Mouse (Mus musculus): ENCODE data around the gene Add3.
"Not testable (repeated sequence)": the region's sequence is repeated elsewhere in the genome, so short reads cannot be mapped to it uniquely, and the experiment has no call there.

Gene Add3

DNA sequence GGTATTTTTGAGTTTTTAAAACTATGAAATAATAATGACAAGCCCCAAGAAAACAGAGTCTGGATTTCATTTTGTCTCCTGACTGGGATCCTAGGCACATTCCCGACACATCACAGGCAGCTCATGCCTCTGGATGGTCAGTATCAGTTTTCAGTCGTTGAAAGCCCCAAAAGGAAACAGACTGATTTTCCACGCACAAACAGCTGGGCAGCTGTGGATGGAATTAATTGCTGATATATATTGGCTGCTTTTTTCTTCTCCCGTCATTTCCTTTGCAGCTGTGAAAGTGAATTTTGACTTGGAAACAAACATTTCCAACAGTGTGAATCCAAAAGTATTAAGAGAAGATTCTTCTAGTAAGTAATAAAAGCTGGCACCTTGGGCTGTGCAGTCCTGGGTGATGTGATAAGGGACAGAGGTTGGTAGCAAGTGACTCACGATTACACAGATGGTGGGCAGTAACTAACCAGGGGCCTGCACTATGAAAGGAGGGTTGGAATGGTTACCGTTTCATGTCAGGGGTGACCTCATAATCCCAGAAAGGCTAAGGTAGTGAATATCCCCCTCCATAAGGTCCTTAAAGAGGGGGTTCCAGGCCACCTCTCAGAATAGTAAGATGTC is 51.7 kb downstream of the Add3 start:
- in situ Hi-C loops (cut with MseI, MboI) = no loop called here

DNA sequence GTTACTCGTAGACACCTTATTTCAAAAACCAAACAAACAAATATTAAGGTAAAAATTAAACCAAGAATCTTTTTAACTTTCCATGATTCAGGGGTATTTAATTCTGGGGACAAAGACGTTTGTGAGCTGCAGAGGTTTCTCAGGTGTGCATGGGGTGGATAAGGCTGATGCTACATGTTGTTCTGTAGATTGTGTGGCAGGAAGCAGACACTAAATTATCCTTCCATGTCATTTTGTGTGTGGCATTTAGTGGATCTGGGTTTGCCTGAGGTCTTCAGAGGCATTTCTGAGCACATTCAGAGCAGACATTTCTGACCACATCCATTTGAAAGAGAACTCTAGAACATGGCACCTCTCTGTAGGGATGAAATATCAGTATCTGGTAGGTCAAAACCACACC is 52.9 kb downstream of the Add3 start:
- in situ Hi-C loops (cut with MseI, MboI) = no loop called here

DNA sequence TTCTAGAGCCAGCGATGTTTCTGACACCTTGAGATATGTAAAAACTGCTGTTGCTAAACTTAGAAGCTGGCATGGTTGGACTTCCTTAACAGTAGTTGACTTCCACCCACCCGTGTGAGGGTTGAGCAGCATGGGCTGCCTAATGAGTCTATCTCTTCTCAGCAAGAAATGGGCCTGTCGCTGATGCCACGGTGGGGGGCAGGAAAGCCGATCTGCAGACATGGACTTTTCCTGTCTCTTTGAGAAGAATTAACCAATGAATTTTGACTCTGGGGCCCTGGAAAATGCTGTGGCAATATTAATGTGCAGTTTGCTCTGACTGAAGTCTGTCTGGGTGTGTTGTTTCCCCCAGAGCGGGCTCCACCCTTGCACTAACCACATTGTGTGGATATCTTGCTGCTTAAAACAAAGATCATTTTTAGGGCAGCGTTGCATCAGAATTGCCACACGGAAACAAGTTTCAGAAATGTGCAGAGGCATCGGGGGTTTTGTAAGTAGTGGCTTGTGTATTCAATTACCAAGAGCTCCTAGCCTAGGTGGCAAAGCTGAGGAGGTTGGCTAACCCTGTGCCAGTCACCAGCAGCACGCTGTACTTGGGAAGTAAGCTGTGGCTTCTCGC is 53.8 kb downstream of the Add3 start:
- in situ Hi-C loops (cut with MseI, MboI) = no loop called here

DNA sequence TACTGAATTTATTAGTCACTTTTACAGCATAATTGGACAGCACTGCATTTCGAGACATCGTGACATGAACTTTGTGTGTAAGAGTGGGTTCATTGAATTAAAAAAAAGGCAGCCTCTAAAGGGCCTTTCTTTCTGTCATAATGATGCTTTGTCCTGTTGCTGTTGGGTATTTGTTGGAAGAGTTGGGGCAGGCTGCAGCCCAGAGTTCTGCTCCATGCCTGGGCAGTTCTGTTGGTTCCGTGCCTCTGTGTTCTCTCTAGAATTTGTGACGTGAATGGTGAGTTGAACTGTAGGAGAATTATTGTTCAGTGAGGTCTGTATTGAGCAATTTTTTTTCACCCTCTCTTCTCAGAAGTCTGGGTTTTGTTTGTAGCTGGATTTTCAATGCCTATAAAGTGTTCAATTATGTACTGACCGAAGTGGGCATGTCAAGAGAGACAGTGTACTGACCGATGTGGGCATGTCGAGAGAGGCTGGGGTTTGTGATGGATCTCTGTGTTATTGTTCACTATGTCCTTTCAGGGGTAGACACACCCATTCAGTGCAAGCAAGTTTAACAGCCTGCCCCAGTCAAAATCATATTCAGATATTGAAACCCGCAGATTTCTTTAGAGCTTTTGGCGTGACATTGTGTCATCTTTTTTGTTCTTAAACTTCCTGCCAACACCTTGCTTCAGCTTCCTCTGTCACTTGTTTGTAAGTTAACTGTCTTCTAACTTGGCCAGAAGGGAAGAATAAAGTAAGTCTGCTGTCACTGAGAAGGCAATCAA is 54.7 kb downstream of the Add3 start:
- in situ Hi-C loops (cut with MseI, MboI) = no loop called here

DNA sequence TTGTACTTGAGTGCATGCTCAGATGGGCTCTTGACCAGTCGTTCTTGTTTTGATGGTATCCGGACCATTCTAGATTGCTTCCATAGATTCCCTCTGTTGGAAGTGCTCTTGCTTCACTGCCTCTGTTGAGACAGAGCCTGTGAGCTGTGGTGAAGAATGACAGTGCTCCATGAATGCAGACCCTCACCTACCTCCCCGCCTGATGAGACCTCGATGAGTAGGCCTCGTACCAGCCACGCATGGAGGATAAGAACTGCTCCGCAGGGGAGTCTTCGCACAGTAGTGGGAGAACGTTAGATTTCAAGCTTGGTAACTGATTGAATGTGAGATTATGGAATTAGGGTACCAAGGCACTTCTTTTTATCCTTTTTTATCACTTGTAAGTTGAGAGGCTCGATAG is 56.7 kb downstream of the Add3 start:
- in situ Hi-C loops (cut with MseI, MboI) = no loop called here

DNA sequence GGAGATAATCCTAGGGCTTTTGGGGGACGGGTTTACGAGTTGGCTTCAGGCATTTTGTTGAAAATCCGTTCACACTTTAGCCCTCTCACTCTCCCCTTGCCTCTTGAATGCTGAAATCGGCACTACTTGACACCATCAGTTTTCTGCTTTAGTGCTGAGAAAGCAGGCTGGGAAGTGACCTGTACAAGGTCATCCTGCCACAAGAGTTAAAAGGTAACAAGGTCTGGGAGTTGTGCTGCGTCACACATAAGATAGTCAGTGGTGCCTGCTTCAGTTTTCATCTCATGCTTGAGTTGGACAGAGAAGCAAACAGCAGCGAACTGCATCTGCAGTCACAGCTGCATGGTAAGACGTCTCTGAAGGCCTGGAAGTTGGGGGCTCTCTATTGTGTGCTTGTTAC is 57.5 kb downstream of the Add3 start:
- in situ Hi-C loops (cut with MseI, MboI) = no loop called here

DNA sequence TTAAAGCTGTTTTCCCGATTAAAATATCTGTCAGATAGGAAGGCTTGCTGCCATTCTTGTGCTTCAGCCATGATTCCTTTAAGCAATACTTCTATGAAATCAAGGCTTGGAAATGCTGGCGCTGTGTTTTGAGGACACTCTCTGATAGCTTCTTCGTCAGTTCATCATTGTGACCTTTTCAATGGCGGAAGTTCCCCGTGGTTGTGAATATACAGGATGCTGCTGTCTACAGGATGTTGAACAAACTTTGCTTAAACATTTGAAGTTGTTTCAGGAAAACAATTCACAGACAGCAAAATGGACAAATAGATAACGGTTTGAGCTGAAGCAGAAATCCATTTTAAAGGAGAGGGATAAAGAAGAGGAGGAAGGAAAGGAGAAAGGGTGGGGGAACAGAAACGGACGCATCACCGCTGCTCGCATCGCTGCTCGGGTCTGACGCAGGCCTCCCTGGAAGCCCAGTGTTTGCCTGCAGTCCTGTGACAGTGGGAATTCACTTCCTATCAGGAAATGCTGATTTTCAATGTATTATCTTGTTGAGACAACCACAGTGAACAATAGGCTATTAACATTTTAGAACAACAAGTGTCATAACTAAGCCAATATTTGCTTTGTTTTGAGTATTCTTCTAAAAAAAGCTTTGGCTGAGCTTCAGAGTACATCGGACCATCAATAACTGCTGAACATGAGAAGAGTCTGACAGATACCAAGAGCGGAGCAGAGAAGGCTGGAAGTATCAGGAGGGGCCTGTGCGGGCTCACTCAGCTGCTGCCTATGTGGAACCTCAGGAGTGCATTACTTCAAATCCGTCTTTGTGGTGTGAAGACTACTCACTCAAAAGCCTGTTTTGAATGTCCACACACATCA is 58.7 kb downstream of the Add3 start:
- in situ Hi-C loops (cut with MseI, MboI) = no loop called here

DNA sequence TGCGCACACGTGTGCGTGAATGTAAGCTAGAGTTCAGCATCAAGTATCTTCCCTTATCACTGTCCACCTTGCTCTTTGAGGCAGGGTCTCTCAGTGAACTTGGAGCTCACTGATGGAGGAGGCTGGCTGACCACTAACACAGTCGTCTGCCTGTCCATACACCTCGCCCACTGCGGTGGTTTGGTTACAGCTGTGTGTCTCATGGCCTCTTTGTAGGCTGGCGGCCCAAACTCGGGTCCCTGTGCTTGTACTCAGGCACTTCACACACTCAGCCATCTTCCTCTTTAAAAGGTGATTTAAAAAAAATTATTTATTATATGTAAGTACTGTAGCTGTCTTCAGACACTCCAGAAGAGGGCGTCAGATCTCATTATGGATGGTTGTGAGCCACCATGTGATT is 59.5 kb downstream of the Add3 start:
- in situ Hi-C loops (cut with MseI, MboI) = no loop called here

DNA sequence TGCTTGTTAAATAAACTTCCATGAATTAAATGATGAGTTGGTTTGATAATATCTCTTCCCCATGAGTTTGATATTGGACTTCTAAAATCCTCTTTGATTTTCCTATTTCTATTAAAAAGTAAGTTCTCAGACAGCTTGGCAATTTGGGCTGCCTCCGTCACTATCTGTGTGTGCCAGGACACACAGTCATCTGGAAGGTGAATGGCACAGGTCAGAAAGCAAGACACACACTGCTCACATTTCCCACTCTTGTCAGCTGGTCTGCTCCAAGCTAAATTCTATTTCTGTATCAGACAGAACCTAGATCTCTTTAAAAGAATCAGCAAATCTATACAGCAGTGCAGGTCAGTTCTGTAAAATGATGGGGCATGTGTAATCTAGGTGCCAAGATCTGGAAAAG is 61.9 kb downstream of the Add3 start:
- in situ Hi-C loops (cut with MseI, MboI) = no loop called here

DNA sequence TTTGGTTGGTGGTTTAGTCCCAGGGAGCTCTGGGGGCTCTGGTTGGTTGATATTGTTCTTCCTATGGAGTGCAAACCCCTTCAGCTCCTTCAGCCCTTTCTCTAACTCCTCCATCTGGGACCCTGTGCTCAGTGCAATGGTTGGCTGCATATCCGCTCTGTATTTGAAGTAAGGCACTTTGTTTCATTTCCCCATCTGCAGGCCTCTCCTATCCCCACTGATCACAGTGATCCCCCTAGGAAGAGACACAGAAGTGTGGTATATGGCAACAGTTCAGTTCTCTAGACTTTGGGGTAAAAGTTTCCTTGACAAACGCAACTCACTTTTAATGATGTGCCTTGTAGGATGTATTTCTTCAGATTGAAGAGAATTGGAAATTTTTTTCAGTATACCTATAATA is 66.7 kb downstream of the Add3 start:
- in situ Hi-C loops (cut with MseI, MboI) = no loop called here

DNA sequence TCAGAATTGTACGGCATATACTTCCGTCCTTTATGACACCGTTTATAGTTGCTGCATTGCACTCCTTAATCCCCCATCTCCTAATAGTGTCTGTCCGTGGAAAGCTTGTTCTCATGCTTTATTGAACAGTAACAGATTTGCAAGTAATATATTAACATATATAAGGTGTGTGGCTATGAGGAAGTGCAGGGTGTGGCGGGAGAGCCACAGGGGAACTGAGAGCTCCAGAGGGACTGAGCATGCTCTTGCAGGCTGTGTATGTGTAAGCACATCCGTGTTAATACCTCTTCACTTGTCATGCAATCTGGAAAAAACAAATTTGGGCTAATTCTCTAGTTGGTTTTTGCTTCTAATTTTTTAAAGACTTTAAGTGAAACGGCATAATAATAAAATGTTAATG is 68.6 kb downstream of the Add3 start:
- in situ Hi-C loops (cut with MseI, MboI) = no loop called here

DNA sequence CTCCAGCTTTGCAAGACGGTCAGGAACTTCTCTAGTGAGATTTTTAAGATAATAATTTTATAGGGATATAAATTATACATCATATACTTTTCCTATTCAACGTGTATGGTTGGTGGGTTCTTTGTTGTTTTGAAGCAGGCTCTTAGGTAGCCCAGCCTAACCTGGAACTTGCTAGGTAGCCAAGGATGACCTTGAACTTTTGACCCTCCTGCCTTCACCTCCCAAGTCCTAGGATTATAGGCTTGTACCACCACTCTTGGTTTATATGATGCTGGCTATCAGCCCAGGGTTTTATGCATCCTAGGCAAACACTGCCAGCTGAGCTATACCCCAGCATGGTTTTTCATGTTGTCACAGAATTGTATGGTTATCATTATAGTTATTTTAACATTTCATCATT is 70.0 kb downstream of the Add3 start:
- in situ Hi-C loops (cut with MseI, MboI) = no loop called here

DNA sequence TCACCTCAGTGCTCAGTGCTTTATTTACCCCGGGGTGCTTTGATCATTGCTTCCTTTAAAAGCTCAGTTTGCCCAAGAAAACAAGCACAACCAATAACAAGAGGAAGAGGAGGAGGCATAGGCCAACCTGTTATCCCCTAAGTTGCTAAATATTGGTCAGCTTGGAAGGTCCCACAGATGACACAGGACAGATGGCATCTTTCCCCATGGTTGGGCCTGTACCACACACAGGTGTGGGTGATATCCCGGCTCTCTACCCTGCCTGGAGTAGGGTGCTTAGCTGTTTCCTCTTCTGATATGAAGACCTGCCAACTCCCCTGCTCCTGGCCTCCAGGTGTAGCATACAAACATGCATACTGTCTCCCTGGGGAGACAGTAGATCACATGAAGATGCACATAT is 75.1 kb downstream of the Add3 start:
- in situ Hi-C loops (cut with MseI, MboI) = no loop called here

DNA sequence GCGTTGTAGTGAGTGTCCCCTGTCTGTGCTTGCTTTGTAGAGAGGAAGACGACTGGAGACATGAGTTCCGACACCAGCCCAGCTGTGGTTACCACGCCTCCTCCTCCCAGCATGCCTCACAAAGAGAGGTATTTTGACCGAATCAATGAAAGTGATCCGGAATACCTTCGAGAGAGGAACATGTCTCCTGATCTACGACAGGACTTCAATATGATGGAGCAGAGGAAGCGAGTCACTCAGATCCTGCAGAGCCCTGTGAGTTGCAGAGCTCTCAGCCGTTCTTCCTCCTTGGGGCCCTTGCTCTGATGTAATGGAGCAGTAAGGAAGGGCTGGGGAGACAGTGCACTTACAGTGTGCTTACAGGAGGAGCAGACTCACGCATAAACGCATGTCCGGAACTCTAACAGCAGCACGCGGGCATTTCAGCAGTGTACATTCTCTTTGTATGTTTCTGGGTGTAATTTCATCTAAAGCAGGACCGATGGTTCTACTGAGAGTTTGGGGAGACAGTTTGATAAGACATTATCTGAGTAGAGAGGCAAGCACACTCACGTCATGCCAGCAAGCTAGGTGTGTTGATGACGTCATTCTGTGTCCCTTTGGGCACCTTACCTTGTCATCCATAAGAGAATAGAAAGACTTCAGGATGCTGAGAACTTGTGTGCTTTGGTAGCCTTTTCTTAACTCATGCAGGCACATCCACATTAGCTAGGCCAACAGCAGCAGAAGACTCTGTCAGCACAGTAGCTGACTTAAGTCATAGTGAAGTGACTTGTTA is 76.7 kb downstream of the Add3 start:
- in situ Hi-C loops (cut with MseI, MboI) = no loop called here

DNA sequence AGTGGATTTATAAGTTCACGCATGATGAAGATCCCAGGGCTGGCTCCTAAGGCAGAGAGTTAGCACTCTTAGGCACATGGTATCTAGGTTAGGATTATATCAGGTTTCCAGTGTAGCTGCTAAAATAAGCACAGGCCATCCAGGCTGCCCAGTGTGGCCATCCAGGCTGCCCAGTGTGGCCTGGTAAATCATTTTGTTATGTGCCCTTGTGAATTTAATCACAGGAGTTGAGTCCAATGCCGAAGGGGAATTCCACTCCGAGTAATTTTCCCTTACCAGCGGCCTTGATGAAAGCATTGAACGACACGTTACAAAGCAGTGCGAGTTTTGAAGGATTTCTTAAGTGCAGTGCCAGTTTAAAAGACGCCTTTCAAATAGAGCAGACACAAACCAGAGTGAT is 77.6 kb downstream of the Add3 start:
- in situ Hi-C loops (cut with MseI, MboI) = no loop called here

DNA sequence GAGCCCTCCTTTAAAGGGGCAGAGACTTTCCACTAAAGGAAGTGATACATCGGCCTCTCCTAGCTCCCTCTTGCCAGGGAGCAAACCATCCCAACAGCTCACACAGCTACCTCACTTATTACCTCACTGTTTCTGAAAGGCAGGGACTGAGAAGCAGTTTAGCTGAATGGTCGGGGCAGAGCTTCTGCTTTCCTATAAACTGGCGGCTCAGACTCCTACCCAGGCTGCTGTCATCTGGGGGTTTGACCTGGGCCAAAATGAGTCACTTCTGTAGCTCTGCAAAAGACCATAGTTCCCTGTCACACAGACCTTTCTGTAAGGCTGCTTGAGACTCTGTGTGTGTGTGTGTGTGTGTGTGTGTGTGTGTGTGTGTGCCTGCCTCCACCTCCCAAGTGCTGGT is 79.1 kb downstream of the Add3 start:
- in situ Hi-C loops (cut with MseI, MboI) = no loop called here

DNA sequence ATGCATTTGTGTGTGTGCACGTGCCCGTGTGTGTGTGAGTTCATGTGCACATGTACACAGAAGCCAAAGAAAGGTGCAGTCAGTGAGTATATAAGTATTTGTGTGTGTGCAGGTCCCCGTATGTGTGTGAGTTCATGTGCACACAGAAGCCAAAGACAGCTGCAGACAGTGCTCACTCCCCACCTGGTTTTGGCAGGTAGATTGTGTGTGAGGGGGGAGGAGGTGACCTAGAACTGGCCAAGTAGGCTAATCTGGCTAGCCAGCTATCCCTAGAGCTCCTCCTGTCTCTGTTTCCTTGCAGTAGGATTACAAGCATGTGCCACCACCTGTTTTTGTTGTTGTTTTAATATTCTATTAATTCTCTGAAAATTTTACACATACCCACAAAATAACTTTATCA is 80.9 kb downstream of the Add3 start:
- in situ Hi-C loops (cut with MseI, MboI) = no loop called here

DNA sequence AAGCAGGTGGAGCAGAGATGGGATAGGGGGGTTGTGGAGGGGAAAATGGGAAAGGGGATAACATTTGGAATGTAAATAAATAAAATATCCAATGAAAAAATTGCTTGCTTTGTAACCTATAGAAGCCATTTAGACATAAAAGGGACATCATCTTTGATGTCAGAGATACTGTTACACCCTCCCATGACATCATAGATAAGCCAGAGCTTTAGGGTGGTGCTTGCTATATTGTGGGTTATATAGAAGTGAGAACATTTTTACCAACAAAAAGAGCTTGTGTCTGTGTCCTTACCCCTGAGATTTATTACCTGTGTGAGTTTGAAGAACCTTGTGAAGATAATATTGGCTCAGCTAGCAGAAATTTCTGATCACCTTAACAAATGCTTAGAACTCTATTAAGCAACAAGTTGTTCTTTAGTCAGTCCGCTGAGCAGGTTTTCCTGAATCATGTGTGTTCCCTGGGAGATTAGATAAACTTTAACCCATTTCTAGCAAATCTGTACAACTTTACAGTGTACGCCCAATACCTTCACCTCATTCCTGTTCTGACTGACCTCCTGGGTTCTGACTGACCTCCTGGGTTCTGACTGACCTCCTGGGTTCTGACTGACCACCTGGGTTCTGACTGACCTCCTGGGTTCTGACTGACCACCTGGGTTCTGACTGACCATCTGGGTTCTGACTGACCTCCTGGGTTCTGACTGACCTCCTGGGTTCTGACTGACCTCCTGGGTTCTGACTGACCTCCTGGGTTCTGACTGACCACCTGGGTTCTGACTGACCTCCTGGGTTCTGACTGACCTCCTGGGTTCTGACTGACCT is 85.2 kb downstream of the Add3 start:
- in situ Hi-C loops (cut with MseI, MboI) = not testable (repeated sequence)

DNA sequence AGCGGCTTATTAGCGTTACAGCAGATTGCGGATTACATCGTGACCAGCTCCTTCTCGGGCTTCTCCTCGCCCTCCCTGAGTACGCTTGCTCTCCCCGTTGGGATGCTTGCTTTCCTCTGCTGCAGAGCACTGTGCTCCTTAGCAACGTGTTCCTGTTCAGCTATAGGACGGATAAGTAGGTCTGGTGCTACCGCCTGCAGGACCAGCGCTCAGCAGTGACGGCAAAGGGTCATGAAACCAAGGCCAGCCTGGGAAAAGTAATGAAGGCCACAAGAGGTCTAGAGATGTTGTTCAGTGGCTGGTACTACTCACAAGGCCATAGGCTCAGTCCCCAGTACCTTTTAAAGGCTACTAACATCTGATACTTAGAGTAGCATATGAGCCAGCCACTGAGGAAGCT is 86.4 kb downstream of the Add3 start:
- in situ Hi-C loops (cut with MseI, MboI) = no loop called here

DNA sequence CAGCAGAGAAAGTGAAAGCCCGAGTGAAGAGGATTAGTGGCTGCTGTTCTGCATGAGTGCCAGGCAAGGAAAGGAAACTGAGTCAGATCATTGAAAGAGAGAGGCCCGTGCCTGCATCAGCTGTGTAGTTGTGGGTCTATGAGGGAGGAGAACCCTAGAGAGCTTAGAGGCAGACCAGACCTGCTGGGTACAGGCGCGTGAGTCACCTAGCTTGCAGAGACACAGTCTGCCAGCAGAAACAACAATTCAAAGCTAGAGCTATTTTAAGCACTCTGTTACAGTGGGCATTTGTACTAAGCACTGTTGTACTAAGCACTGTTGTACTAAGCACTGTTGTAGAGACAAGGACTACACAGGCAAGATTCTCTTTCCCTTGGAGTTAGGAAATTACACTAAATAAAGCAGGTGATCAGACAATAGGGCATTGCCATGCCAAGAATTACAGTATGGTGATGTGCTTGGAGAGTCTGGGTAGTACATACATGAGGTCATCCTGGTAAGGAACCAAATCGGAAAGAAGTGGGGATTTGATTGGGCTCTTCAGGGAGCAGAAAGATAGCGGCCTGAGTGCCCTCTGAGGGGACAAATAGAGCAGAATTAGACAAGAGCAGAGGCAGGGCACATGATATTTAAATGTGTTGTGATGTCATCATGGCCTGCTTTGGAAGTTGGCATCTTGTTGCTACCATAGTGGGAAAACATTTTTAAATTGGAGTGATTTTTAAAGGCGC is 88.0 kb downstream of the Add3 start:
- in situ Hi-C loops (cut with MseI, MboI) = no loop called here

Measured in mouse trophoblast stem cell (cell line).